Comparison of ENCODE assay signal across 14 mouse cellular contexts in the genomic region with DNA sequence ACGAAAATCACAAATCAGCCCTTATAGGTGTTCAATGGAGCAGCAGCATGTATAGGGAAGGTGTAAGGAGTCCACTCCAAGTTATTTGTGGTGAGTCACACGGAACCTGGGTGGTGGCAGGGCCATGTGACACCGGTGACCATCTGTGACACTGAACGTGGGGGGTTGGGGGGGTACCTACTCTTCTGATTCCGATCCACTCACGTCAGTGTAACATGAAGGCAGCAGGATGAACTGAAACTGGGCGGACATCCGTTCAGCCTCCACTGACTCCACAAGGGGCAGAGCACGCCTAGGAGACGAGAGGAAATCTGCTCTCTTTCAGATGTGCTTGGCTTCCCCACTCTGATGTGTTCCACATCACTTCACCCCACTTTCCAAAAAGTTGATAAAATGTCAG. TPM values are rescaled to one million over a fixed set of nuclear protein-coding genes. Genes with fewer than 3 reads are reported as not detected.
DNase-seq lines count a peak whose midpoint lies in the region; ATAC-seq and TF ChIP-seq lines count a peak whose summit lies in the region.
"Had no signal": no experiment of that assay in that cellular context is flagged by ENCODE, and none has a peak within 500 bp of the region (broad histone marks: within the 10 kb centered on the region; RNA-seq: fewer than 3 reads in every experiment).

No protein-coding gene starts in this region.

- no peaks in the 10 kb centered on the region for H3K27me3 ChIP-seq in limb, embryonic 12.5 days
- H3K27me3 ChIP-seq in limb, embryonic 10.5 days (ENCODE audit: low read depth, poor library complexity, severe bottlenecking) = no peaks in the 10 kb centered on the region
- no peaks in the 10 kb centered on the region for H3K27me3 ChIP-seq in limb, embryonic 14.5 days (ENCODE audit: control insufficient read depth, insufficient read depth, low read length)
- H3K27me3 ChIP-seq: heart, embryonic 15.5 days; limb, embryonic 15.5 days had no signal

- no peaks in the 10 kb centered on the region for H3K9me3 ChIP-seq in limb, embryonic 12.5 days
- no peaks in the 10 kb centered on the region for H3K9me3 ChIP-seq in limb, embryonic 10.5 days (replicated peaks)
- no peaks in the 10 kb centered on the region for H3K9me3 ChIP-seq in limb, embryonic 14.5 days (ENCODE audit: control insufficient read depth, low read length)
- H3K9me3 ChIP-seq: heart, embryonic 15.5 days; limb, embryonic 15.5 days had no signal

- no peak for TF ChIP-seq POLR2A in limb, embryonic 14.5 days (IDR thresholded peaks at IDR 0.05; ENCODE audit: borderline replicate concordance, extremely low read depth, insufficient read depth, insufficient read length)

- no peak overlapping the region for H3K9ac ChIP-seq in limb, embryonic 12.5 days (replicated peaks)
- H3K9ac ChIP-seq in limb, embryonic 14.5 days (ENCODE audit: low read depth, low read length, severe bottlenecking) = no peak overlapping the region
- H3K9ac ChIP-seq: heart, embryonic 15.5 days; limb, embryonic 15.5 days had no signal

- ATAC-seq in limb, embryonic 12.5 days (ENCODE audit: insufficient number of reproducible peaks, insufficient read depth, low FRiP score, low TSS enrichment, low read depth) = 0 out of 2 replicates have a peak, but pooled peaks have one; percentile 9
- peak; percentile 46 for ATAC-seq in common myeloid progenitor, adult 5-6 weeks (replicated peaks; ENCODE audit: low read depth, poor library complexity, severe bottlenecking)
- 0 out of 2 replicates have a peak, but pooled peaks have one; percentile 5 for ATAC-seq in limb, embryonic 14.5 days (ENCODE audit: low FRiP score, low read depth)

- H3K36me3 ChIP-seq in limb, embryonic 12.5 days = no peaks in the 10 kb centered on the region
- H3K36me3 ChIP-seq in limb, embryonic 10.5 days = no peaks in the 10 kb centered on the region
- no peaks in the 10 kb centered on the region for H3K36me3 ChIP-seq in limb, embryonic 14.5 days (ENCODE audit: control insufficient read depth, insufficient read depth, low read length)
- H3K36me3 ChIP-seq: heart, embryonic 15.5 days; limb, embryonic 15.5 days had no signal

- peaks cover 30% of the 10 kb centered on the region for H3K4me1 ChIP-seq in limb, embryonic 12.5 days (replicated peaks)
- H3K4me1 ChIP-seq in limb, embryonic 10.5 days = peaks cover 25% of the 10 kb centered on the region
- peaks cover 8% of the 10 kb centered on the region for H3K4me1 ChIP-seq in limb, embryonic 14.5 days (ENCODE audit: control insufficient read depth, insufficient read depth, low read length)
- H3K4me1 ChIP-seq: heart, embryonic 15.5 days had no signal

- 75% methylated on average over 10 of the region's 10 CpGs for WGBS in limb, embryonic 12.5 days
- 80% methylated on average over 10 of the region's 10 CpGs for WGBS in limb, embryonic 10.5 days
- 79% methylated on average over 10 of the region's 10 CpGs for WGBS in limb, embryonic 14.5 days

- no peak overlapping the region for H3K27ac ChIP-seq in limb, embryonic 12.5 days
- no peak overlapping the region for H3K27ac ChIP-seq in limb, embryonic 10.5 days
- no peak overlapping the region for H3K27ac ChIP-seq in limb, embryonic 14.5 days (replicated peaks; ENCODE audit: low read depth, low read length)
- H3K27ac ChIP-seq: heart, embryonic 15.5 days; limb, embryonic 15.5 days had no signal

- no peak overlapping the region for H3K4me3 ChIP-seq in limb, embryonic 12.5 days (replicated peaks)
- no peak overlapping the region for H3K4me3 ChIP-seq in limb, embryonic 10.5 days
- H3K4me3 ChIP-seq in limb, embryonic 14.5 days (replicated peaks; ENCODE audit: low read length) = no peak overlapping the region
- H3K4me3 ChIP-seq: heart, embryonic 15.5 days; limb, embryonic 15.5 days; myocyte had no signal

- DNase-seq in limb, embryonic 10.5 days (ENCODE audit: low spot score) = no peak
- DNase-seq in cerebellum, adult 11 months = peak; percentile 39
- no peak for DNase-seq in limb, embryonic 14.5 days (ENCODE audit: low spot score)
- DNase-seq in frontal cortex, adult 2 months (ENCODE audit: extremely low spot score in 1 of 2, low spot score in 1 of 2) = no peak
- no peak for DNase-seq in layer of hippocampus, postnatal 14 days (ENCODE audit: low spot score in 2 of 2)
- DNase-seq in kidney, postnatal 25 days = no peak
- DNase-seq: adrenal gland, postnatal 25 days; kidney, adult 11 months; lung, postnatal 10 days had no signal

- no peak overlapping the region for H3K4me2 ChIP-seq in limb, embryonic 12.5 days
- no peak overlapping the region for H3K4me2 ChIP-seq in limb, embryonic 14.5 days (replicated peaks; ENCODE audit: low read depth, low read length, severe bottlenecking)
- H3K4me2 ChIP-seq: heart, embryonic 15.5 days; limb, embryonic 15.5 days had no signal

RNA-seq across cellular contexts. Expression of a gene that starts 11.9 kb away (rescaled TPM):
- polyA plus RNA-seq in limb, embryonic 12.5 days (2016; fragmentation: Nextera tagmentation; extraction: Ambion mirVana) = 6.5 and 7.9 TPM in 2 replicates
- 4.6 and 5.9 TPM in 2 replicates for polyA plus RNA-seq in limb, embryonic 10.5 days (2016; fragmentation: Nextera tagmentation; extraction: Ambion mirVana)
- total RNA-seq in common myeloid progenitor, adult 5-6 weeks (2017) = 9.1 and 11.3 TPM in 2 replicates
- 6.3 and 7.7 TPM in 2 replicates for polyA plus RNA-seq in limb, embryonic 14.5 days (2012; rRNA removed)
- 7.6 and 8.0 TPM in 2 replicates for polyA plus RNA-seq in limb, embryonic 14.5 days (2014; fragmentation: Nextera tagmentation; extraction: Ambion mirVana)
- 7.2 and 7.4 TPM in 2 replicates for polyA plus RNA-seq in frontal cortex, adult 2 months (2012; rRNA removed)
- total RNA-seq in layer of hippocampus, postnatal 14 days (2021) = 10 to 100 TPM; 29.7 to 31.0 TPM
